Mouse (Mus musculus) erythroblast, embryonic 14.5 days (primary cell): ENCODE data around the gene Grm4. TPM values are rescaled to one million over a fixed set of nuclear protein-coding genes. Genes with fewer than 3 reads are reported as not detected.

Experiments
- H3K27me3 ChIP-seq: 2 replicates; pipeline ENCODE4 v1.6.1; 2012; ENCODE audit warnings: inconsistent platforms; ENCODE audit not compliant: control insufficient read depth
- H3K36me3 ChIP-seq: 2 replicates; pipeline ENCODE4 v1.6.1; 2012; ENCODE audit warnings: mild to moderate bottlenecking, inconsistent platforms; ENCODE audit not compliant: control insufficient read depth
- H3K4me1 ChIP-seq: 2 replicates; pipeline ENCODE4 v1.6.1; 2012; ENCODE audit warnings: inconsistent platforms; ENCODE audit not compliant: control insufficient read depth
- H3K4me3 ChIP-seq: replicated peaks from 2 replicates; pipeline ENCODE3; 2012; ENCODE audit warnings: moderate library complexity, mild to moderate bottlenecking, inconsistent platforms
- H3K9me3 ChIP-seq: 2 replicates; pipeline ENCODE4 v1.6.1; 2012; ENCODE audit warnings: low read length, inconsistent platforms, mixed read lengths; ENCODE audit not compliant: control insufficient read depth
- GATA1 ChIP-seq: IDR thresholded peaks from 2 replicates; pipeline ENCODE4 v1.6.1; 2012; ENCODE audit warnings: low read length, inconsistent platforms, mixed read lengths
- TAL1 ChIP-seq: IDR thresholded peaks from 3 replicates; pipeline ENCODE4 v1.6.1; 2012; ENCODE audit warnings: low read length, inconsistent platforms, mixed read lengths
- polyA plus RNA-seq: library from polyadenylated mRNA; stranded (reverse); fragments of >175 nt; gene quantifications from 2 replicates; pipeline ENCODE4 v1.2.3, GENCODE M21; 2012

Gene Grm4
- polyA plus RNA-seq, 1 experiment: not detected

GRCm38 (mm10) chr17:27457038-27457577 lies 64.1 kb downstream of the Grm4 start:
- Histone ChIP-seq H3K4me3 (no peak overlapping the region), H3K4me1 (no peaks in the 10 kb centered on the region), H3K9me3 (no peaks in the 10 kb centered on the region), H3K27me3 (no peaks in the 10 kb centered on the region), H3K36me3 (no peaks in the 10 kb centered on the region)
- TF ChIP-seq GATA1: no peak
- TF ChIP-seq TAL1: no peak

- no peaks in the 10 kb centered on the region for H3K4me1 ChIP-seq
- H3K27me3 ChIP-seq: no peaks in the 10 kb centered on the region
- H3K36me3 ChIP-seq: no peaks in the 10 kb centered on the region
- H3K9me3 ChIP-seq: no peaks in the 10 kb centered on the region
- TF ChIP-seq GATA1: no peak
- no peak for TF ChIP-seq TAL1
- H3K4me3 ChIP-seq: no peak overlapping the region
These were observed 64.8 kb downstream of the Grm4 start for GRCm38 (mm10) chr17:27456364-27456763.

GRCm38 (mm10) chr17:27455012-27455784 lies 66.0 kb downstream of the Grm4 start:
- Histone ChIP-seq H3K4me3 (no peak overlapping the region), H3K27me3 (no peaks in the 10 kb centered on the region), H3K9me3 (no peaks in the 10 kb centered on the region), H3K4me1 (no peaks in the 10 kb centered on the region), H3K36me3 (no peaks in the 10 kb centered on the region)
- TF ChIP-seq GATA1 (no peak), TAL1 (no peak)

GRCm38 (mm10) chr17:27454396-27454795 lies 66.8 kb downstream of the Grm4 start:
- no peak overlapping the region for H3K4me3 ChIP-seq
- H3K4me1 ChIP-seq: no peaks in the 10 kb centered on the region
- H3K36me3 ChIP-seq: no peaks in the 10 kb centered on the region
- TF ChIP-seq GATA1 (no peak), TAL1 (no peak)
- H3K9me3 ChIP-seq: no peaks in the 10 kb centered on the region
- H3K27me3 ChIP-seq: no peaks in the 10 kb centered on the region

- no peaks in the 10 kb centered on the region for H3K36me3 ChIP-seq
- no peaks in the 10 kb centered on the region for H3K27me3 ChIP-seq
- TF ChIP-seq TAL1 (no peak), GATA1 (no peak)
- H3K4me1 ChIP-seq: no peaks in the 10 kb centered on the region
- H3K9me3 ChIP-seq: no peaks in the 10 kb centered on the region
- H3K4me3 ChIP-seq: no peak overlapping the region
These were observed 68.2 kb downstream of the Grm4 start for GRCm38 (mm10) chr17:27453045-27453444.

- no peaks in the 10 kb centered on the region for H3K9me3 ChIP-seq
- H3K27me3 ChIP-seq: no peaks in the 10 kb centered on the region
- H3K4me1 ChIP-seq: no peaks in the 10 kb centered on the region
- H3K4me3 ChIP-seq: no peak overlapping the region
- no peaks in the 10 kb centered on the region for H3K36me3 ChIP-seq
- TF ChIP-seq TAL1 (no peak), GATA1 (no peak)
These were observed 69.4 kb downstream of the Grm4 start for GRCm38 (mm10) chr17:27451787-27452186.

GRCm38 (mm10) chr17:27451216-27451615 lies 70.0 kb downstream of the Grm4 start:
- TF ChIP-seq GATA1: no peak
- TF ChIP-seq TAL1: no peak

GRCm38 (mm10) chr17:27449757-27450330 lies 71.4 kb downstream of the Grm4 start:
- no peak overlapping the region for H3K4me3 ChIP-seq
- H3K9me3 ChIP-seq: no peaks in the 10 kb centered on the region
- no peaks in the 10 kb centered on the region for H3K4me1 ChIP-seq
- no peaks in the 10 kb centered on the region for H3K27me3 ChIP-seq
- TF ChIP-seq GATA1 (no peak), TAL1 (no peak)
- H3K36me3 ChIP-seq: no peaks in the 10 kb centered on the region

More at GRCm38 (mm10) chr17:27451216-27451615, 70.0 kb downstream of the Grm4 start:
- Histone ChIP-seq H3K4me3 (no peak overlapping the region), H3K4me1 (no peaks in the 10 kb centered on the region), H3K9me3 (no peaks in the 10 kb centered on the region), H3K36me3 (no peaks in the 10 kb centered on the region), H3K27me3 (no peaks in the 10 kb centered on the region)

GRCm38 (mm10) chr17:27448749-27449148 lies 72.5 kb downstream of the Grm4 start:
- Histone ChIP-seq H3K9me3 (no peaks in the 10 kb centered on the region), H3K4me3 (no peak overlapping the region), H3K27me3 (no peaks in the 10 kb centered on the region), H3K36me3 (no peaks in the 10 kb centered on the region), H3K4me1 (no peaks in the 10 kb centered on the region)
- TF ChIP-seq GATA1 (no peak), TAL1 (no peak)
